In the genomic region with DNA sequence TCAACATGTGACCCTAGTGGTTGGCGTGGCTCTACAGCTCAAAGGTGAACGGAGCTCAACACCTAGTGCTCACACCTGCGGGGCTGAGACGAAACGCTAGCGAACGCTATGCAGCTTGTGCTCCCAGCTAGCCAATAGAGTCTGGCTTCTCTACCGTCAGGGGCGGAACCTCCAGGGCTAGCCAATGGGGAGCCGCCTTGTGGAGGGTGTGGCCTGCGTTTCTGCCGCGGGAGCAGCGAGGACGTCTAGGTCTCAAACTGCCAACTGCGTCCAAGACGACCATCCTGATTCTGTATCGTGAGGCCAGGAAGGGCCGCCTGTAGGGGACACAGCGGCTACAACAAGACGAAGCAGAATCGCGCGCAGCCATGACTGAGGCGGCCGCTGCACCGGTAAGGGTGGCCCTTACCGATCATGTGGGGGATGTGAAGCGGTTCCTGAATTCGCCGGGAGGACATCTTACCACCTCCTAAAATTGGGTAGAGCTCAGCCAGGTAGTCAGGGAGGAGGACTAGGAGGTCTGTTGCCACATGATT, we compare ENCODE assay signal across 8 mouse cellular contexts. TPM values are rescaled to one million over a fixed set of nuclear protein-coding genes. Genes with fewer than 3 reads are reported as not detected.
DNase-seq lines count a peak whose midpoint lies in the region; ATAC-seq lines count a peak whose summit lies in the region.

A gene (plus strand): TSS at position 200 of the 536 bp plus-strand sequence.

- peak; percentile 96 for ATAC-seq in erythroblast, adult 5-6 weeks (replicated peaks; ENCODE audit: low FRiP score, poor library complexity, severe bottlenecking)
- peak; percentile 99 for ATAC-seq in kidney, embryonic 15.5 days (replicated peaks; ENCODE audit: low FRiP score)
- peak; percentile 98 for ATAC-seq in monocyte, adult 5-6 weeks (replicated peaks; ENCODE audit: insufficient number of reproducible peaks, low FRiP score, low TSS enrichment, poor library complexity, severe bottlenecking)

- no peaks in the 10 kb centered on the region for H3K9me3 ChIP-seq in heart, embryonic 10.5 days
- H3K9me3 ChIP-seq in kidney, embryonic 15.5 days (replicated peaks): no peaks in the 10 kb centered on the region

- H3K9ac ChIP-seq in kidney, embryonic 15.5 days: peak within 1 kb of the TSS; percentile 84

- 0 out of 2 replicates have a peak, but pooled peaks cover 5% of the 10 kb centered on the region for H3K4me1 ChIP-seq in heart, embryonic 10.5 days
- H3K4me1 ChIP-seq in kidney, embryonic 15.5 days: peaks cover 14% of the 10 kb centered on the region

- peak; percentile 93 to 95 for DNase-seq in B cell, adult 2 months
- DNase-seq in brain, adult 2 months (ENCODE audit: low read depth, low spot score): peak; percentile 98
- DNase-seq in heart, embryonic 10.5 days (ENCODE audit: low spot score): peak; percentile 98
- peak; percentile 96 for DNase-seq in liver
- peak; percentile 95 to 96 for DNase-seq in spleen, postnatal 4 days (ENCODE audit: low spot score in 2 of 2)

- peak within 1 kb of the TSS; percentile 74 for H3K4me3 ChIP-seq in heart, embryonic 10.5 days
- H3K4me3 ChIP-seq in kidney, embryonic 15.5 days (replicated peaks): peak within 1 kb of the TSS; percentile 78

- H3K27ac ChIP-seq in heart, embryonic 10.5 days: peak within 1 kb of the TSS; percentile 79
- peak within 1 kb of the TSS; percentile 85 for H3K27ac ChIP-seq in kidney, embryonic 15.5 days

- H3K27me3 ChIP-seq in heart, embryonic 10.5 days (ENCODE audit: insufficient read depth, poor library complexity, severe bottlenecking): peaks cover 52% of the 10 kb centered on the region
- H3K27me3 ChIP-seq in kidney, embryonic 15.5 days: no peaks in the 10 kb centered on the region

- WGBS in heart, embryonic 10.5 days: under 1% methylated on average over 31 of the region's 31 CpGs
- WGBS in kidney, embryonic 15.5 days: under 1% methylated on average over 31 of the region's 31 CpGs

- peak within 1 kb of the TSS; percentile 87 for H3K4me2 ChIP-seq in kidney, embryonic 15.5 days

- 0 out of 2 replicates have a peak, but pooled peaks cover 4% of the 10 kb centered on the region for H3K36me3 ChIP-seq in heart, embryonic 10.5 days
- H3K36me3 ChIP-seq in kidney, embryonic 15.5 days: peaks cover 25% of the 10 kb centered on the region

RNA-seq across cellular contexts. Expression of the gene that starts here (rescaled TPM):
- total RNA-seq in erythroblast, adult 5-6 weeks (2015; ENCODE audit: low replicate concordance): 0.19 and 1.0 TPM in 2 replicates
- 0.98 and 1.8 TPM in 2 replicates for total RNA-seq in erythroblast, adult 5-6 weeks (2017; ENCODE audit: low replicate concordance)
- 3.7 and 4.9 TPM in 2 replicates for polyA plus RNA-seq in heart, embryonic 10.5 days (2016; fragmentation: Nextera tagmentation; extraction: Ambion mirVana)
- polyA plus RNA-seq in kidney, embryonic 15.5 days (2015; fragmentation: Nextera tagmentation; extraction: Ambion mirVana): 9.0 and 10.7 TPM in 2 replicates
- 5.6 to 8.3 TPM (median 7.9 TPM) in 3 replicates for total RNA-seq in monocyte, adult 5-6 weeks (2017)

Comparison
In these comparisons a context has a peak if more than half of its experiments do, and no peak if none do; other contexts are left out.
1. Peak in every context shown above with its lines: DNase-seq, ATAC-seq, H3K4me3 ChIP-seq and H3K27ac ChIP-seq.